Mouse (Mus musculus) small intestine, adult 2 months (tissue): ENCODE results near the gene Olfr543. TPM values are rescaled to one million over a fixed set of nuclear protein-coding genes. Genes with fewer than 3 reads are reported as not detected.

Source experiments
- H3K27ac ChIP-seq: fragments of 200-500 bp; 2 replicates; pipeline ENCODE4 v1.5.1; 2012; ENCODE audit warnings: low read depth, low read length, control low read depth, inconsistent platforms; ENCODE audit not compliant: insufficient read depth
- H3K27me3 ChIP-seq: fragments of 200-500 bp; 2 replicates; pipeline ENCODE4 v1.6.1; 2012; ENCODE audit warnings: mild to moderate bottlenecking, moderate library complexity, low read length, inconsistent platforms; ENCODE audit not compliant: control insufficient read depth, insufficient read depth
- H3K36me3 ChIP-seq: fragments of 200-500 bp; 2 replicates; pipeline ENCODE4 v1.6.1; 2012; ENCODE audit warnings: mild to moderate bottlenecking, low read length, control low read depth, inconsistent platforms; ENCODE audit not compliant: control insufficient read depth, insufficient read depth
- H3K4me1 ChIP-seq: fragments of 200-500 bp; 2 replicates; pipeline ENCODE4 v1.6.1; 2012; ENCODE audit warnings: low read length, inconsistent platforms, mixed read lengths; ENCODE audit not compliant: control insufficient read depth, insufficient read depth, insufficient read length
- H3K4me3 ChIP-seq: fragments of 200-500 bp; 2 replicates; pipeline ENCODE4 v1.5.1; 2012; ENCODE audit warnings: low read depth, mild to moderate bottlenecking, control low read depth, inconsistent platforms, low read length, moderate library complexity
- CTCF ChIP-seq: fragments of 200-500 bp; IDR thresholded peaks from 2 replicates; pipeline ENCODE4 v1.5.1; 2012; ENCODE audit warnings: low read depth, mild to moderate bottlenecking, control low read depth, inconsistent platforms, low read length, moderate library complexity, mixed read lengths; ENCODE audit not compliant: insufficient replicate concordance, insufficient read length; ENCODE audit errors: extremely low read depth
- POLR2A ChIP-seq: fragments of 200-500 bp; IDR thresholded peaks from 2 replicates; pipeline ENCODE4 v1.6.1; 2012; ENCODE audit warnings: low read depth, mild to moderate bottlenecking, control low read depth, inconsistent platforms, low read length, moderate library complexity
- WGBS: fragments of 180-500 bp; shearing (Covaris S2); methylation state at CpG from one replicate; pipeline ENCODE4 v1.1.7; 2018; 5-methylcytosine and 5-hydroxymethylcytosine counted together
- polyA plus RNA-seq: library from polyadenylated mRNA; depleted of rRNA; stranded (reverse); fragments of >200 nt; gene quantifications from 2 replicates; pipeline ENCODE4 v1.2.3, GENCODE M21; 2012

Gene Olfr543
- polyA plus RNA-seq, 1 experiment = not detected

DNA sequence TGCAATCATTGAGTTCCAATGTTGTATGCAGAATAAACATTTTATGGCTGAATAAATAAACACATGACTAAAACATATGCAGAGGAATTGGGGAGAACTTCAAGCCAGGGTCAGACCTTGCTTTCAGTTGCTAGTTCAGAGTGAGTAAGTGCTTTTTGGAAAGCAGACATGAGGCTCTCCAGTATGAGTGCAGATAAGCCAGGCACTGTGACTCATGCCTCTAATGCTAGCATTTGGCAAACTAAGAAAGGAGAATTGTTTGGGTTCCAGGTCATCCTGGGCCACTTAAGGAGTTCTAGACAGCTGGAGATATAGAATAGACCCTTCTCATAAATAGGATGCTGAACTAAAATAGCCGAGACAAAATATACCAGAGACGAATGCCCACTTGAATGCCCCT, 2.2 kb upstream of the Olfr543 start:
- H3K27me3 ChIP-seq = no peaks in the 10 kb centered on the region
- H3K27ac ChIP-seq = no peak overlapping the region
- H3K4me1 ChIP-seq = peaks cover 6% of the 10 kb centered on the region; the same call in 1 of the 2 replicates
- 79% methylated on average over 2 of the region's 2 CpGs for WGBS
- no peaks in the 10 kb centered on the region for H3K36me3 ChIP-seq
- TF ChIP-seq CTCF (no peak), POLR2A (no peak)
- no peak overlapping the region for H3K4me3 ChIP-seq

DNA sequence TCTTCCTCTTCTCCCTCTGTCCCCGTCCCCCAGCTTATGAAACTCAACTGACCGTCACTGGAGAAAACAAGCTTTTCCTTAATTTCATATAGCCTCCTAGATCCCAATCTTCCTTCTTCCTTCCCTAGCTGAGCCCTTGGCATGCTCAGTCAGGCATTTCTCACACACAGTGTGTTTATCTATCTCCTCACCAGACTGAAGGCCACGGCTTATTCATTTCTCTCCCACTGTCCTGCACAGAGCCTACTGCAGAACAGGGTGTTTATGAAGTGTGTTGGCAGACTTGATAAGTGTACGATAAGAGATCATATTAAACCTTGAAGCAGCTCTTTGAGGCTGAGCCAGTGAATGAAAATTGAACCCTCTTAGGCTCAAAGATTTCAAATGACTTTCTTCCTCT, 658 bp downstream of the Olfr543 start:
- no peaks in the 10 kb centered on the region for H3K36me3 ChIP-seq
- 64% methylated on average over 4 of the region's 4 CpGs for WGBS
- H3K27ac ChIP-seq = no peak overlapping the region
- peaks cover 6% of the 10 kb centered on the region; the same call in 1 of the 2 replicates for H3K4me1 ChIP-seq
- no peak overlapping the region for H3K4me3 ChIP-seq
- H3K27me3 ChIP-seq = no peaks in the 10 kb centered on the region
- TF ChIP-seq CTCF (no peak), POLR2A (no peak)

DNA sequence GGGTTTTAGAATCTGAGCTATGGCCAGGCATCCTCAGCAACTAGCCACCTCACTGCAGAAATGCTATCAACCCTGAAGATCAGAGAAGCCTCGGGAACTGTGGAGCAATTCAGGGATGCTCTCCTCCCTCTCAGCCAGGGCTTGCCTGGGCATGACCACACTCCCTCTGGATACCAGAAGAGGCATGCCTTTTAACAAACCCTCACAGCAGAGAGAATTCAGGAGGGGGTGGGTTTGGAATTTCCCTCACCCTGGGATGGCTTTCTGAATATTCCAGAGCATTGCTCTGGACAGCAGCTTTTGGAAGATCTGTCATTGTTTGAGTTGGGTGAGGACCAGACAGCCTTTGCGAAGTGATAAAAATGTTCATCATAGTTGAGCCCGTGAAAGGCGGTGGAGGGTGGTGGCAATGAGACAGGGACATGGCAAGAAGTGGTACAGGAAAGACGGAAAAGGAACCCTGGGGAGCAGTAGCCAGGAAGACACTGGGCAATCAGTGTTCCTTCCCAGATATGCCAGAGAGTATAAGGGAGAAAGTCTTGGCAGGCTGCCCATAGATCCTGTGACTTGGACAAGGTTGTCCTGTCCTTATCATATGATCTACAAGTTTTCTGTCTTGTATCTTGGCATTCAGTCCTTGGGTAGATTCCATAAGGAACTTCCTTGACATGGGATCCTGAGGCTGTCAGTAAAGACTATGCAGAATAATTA, 2.0 kb downstream of the Olfr543 start:
- 28% methylated on average over 5 of the region's 5 CpGs for WGBS

DNA sequence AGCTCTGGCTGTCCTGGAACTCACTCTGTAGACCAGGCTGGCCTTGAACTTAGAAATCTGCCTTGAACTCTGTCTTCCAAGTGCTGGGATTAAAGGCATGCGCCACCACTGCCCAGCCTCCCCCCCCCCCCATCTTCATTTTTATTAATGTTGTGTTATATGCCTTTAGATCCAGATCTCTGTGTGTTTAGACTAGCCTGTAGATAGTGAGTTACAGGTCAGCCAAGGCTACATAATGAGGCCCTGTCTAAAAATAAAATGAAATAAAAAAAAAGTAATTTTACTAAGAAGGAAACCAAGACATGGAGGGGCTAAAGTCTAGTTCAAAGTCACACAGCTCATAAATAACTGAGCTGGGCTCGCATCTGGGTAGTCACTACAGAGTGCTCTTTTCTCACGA, 2.6 kb downstream of the Olfr543 start:
- TF ChIP-seq CTCF = no peak
- no peak for TF ChIP-seq POLR2A
- Histone ChIP-seq H3K27me3 (no peaks in the 10 kb centered on the region), H3K36me3 (no peaks in the 10 kb centered on the region), H3K4me1 (peaks cover 6% of the 10 kb centered on the region; the same call in 1 of the 2 replicates), H3K4me3 (no peak overlapping the region), H3K27ac (no peak overlapping the region)
- 47% methylated on average over 3 of the region's 3 CpGs for WGBS

More for the DNA sequence above, 2.0 kb downstream of the Olfr543 start:
- TF ChIP-seq CTCF (no peak), POLR2A (no peak)
- Histone ChIP-seq H3K36me3 (no peaks in the 10 kb centered on the region), H3K4me1 (peaks cover 6% of the 10 kb centered on the region; the same call in 1 of the 2 replicates), H3K4me3 (no peak overlapping the region), H3K27ac (no peak overlapping the region), H3K27me3 (no peaks in the 10 kb centered on the region)

DNA sequence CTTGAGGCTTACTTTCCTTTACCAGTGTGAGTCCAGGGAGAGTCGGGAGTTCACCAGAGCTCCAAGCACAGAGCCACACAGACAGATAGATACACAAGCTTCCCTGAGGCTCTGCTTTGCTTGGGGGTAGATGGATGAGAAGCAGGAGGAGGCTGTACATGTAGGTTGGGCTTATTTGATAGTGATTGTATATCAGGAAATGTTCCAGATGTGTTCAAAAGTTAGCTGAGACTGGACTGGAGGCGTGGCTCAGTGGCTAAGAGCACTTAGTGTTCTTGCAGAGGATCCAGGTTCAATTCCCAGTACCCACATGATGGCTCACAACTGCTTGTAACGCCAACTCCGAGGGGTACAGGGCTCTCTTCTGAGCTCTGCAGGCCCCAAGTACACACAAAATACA, 3.1 kb downstream of the Olfr543 start:
- Histone ChIP-seq H3K4me3 (no peak overlapping the region), H3K4me1 (peaks cover 6% of the 10 kb centered on the region; the same call in 1 of the 2 replicates), H3K27ac (no peak overlapping the region), H3K36me3 (no peaks in the 10 kb centered on the region), H3K27me3 (no peaks in the 10 kb centered on the region)
- TF ChIP-seq POLR2A (no peak), CTCF (no peak)
- WGBS = 72% methylated on average over 4 of the region's 4 CpGs

DNA sequence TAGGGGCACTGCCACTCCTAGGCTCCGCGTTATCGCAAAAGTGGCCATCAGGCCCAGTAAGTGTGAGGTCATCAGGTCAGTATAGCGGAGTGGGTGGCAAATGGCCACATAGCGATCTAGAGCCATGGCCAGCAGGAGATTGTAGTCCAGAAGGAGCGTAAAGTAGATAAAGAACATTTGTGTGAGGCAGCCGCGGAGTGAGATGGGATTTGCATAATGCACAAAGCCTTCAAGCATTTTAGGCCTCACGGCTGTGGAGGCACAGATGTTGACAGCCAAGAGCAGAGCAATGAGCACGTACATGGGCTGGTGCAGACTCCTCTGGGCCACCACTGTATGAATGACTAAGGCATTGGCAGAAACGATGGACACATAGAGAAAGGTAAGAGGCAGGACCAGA, 4.1 kb downstream of the Olfr543 start:
- WGBS = 88% methylated on average over 11 of the region's 11 CpGs
- Histone ChIP-seq H3K4me1 (peaks cover 6% of the 10 kb centered on the region; the same call in 1 of the 2 replicates), H3K4me3 (no peak overlapping the region), H3K27ac (no peak overlapping the region), H3K36me3 (no peaks in the 10 kb centered on the region), H3K27me3 (no peaks in the 10 kb centered on the region)
- no peak for TF ChIP-seq POLR2A
- TF ChIP-seq CTCF = no peak

DNA sequence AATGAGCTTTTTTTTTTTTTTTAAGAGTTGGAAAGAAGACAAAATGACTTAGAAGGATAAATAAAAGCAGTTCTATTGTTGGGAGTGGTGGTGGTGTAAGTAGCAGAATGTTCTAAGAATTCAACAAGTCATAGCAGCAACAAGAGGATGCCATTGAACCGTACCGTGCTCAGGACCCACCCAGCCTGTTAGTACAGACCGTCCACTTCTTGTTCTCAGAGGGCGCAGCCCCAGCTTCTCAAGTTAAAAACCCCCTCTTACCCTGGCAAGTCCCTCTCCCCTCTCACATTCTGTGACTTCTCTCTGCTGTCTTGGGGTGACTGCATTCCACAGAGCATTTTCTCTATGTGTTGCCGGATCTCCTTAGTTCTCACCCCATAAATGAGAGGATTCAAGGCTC, 4.9 kb downstream of the Olfr543 start:
- H3K4me1 ChIP-seq = peaks cover 6% of the 10 kb centered on the region; the same call in 1 of the 2 replicates
- H3K36me3 ChIP-seq = no peaks in the 10 kb centered on the region
- 95% methylated on average over 5 of the region's 5 CpGs for WGBS
- H3K27me3 ChIP-seq = no peaks in the 10 kb centered on the region
- H3K4me3 ChIP-seq = no peak overlapping the region
- no peak overlapping the region for H3K27ac ChIP-seq
- no peak for TF ChIP-seq CTCF
- TF ChIP-seq POLR2A = no peak

DNA sequence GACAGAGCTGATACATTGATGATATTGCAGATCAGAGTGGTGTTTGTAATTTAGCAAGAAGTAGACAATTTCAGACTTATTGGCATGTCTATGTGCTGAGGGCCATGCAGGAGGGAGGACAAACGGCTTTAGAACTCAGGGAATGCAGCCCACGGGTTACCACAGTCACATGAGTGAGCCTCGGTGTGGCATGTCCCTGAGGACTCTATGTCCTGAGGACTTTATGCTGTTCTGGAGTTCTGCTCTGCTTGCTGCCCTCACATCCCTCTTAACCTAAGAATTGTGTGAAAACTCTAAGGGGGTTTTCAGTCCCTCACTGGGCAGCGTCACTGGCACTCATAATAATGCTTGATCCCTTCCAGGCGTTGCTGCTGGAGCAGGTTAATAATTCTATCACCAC, 8.8 kb downstream of the Olfr543 start:
- Histone ChIP-seq H3K27ac (no peak overlapping the region), H3K4me3 (no peak overlapping the region), H3K4me1 (no peaks in the 10 kb centered on the region), H3K36me3 (peaks cover 8% of the 10 kb centered on the region), H3K27me3 (no peaks in the 10 kb centered on the region)
- TF ChIP-seq POLR2A = no peak
- TF ChIP-seq CTCF = no peak
- 40% methylated on average over 5 of the region's 5 CpGs for WGBS
